Mouse (Mus musculus): ENCODE results near the gene Tmed6.

GRCm38 (mm10) chr8:107056973-107057369, 8.5 kb downstream of the Tmed6 start:
- TF ChIP-seq TAL1 (IDR thresholded peaks at IDR 0.05; ENCODE audit: low read length), result no peak
- no peak for TF ChIP-seq GATA1 (IDR thresholded peaks at IDR 0.05; ENCODE audit: low read length)
